Mouse (Mus musculus) olfactory bulb, adult 2 months (tissue): Measurements from ENCODE around the gene Neurl3.

ENCODE experiments used
- CTCF ChIP-seq: fragments of 200-500 bp; IDR thresholded peaks from 2 replicates; pipeline ENCODE4 v1.5.1; 2012; ENCODE audit warnings: low read depth, mild to moderate bottlenecking, low read length, moderate library complexity; ENCODE audit not compliant: insufficient read depth
- POLR2A ChIP-seq: fragments of 200-500 bp; IDR thresholded peaks from 2 replicates; pipeline ENCODE4 v1.6.1; 2012; ENCODE audit warnings: mild to moderate bottlenecking, low read depth, low read length, moderate library complexity; ENCODE audit not compliant: insufficient read depth

DNA sequence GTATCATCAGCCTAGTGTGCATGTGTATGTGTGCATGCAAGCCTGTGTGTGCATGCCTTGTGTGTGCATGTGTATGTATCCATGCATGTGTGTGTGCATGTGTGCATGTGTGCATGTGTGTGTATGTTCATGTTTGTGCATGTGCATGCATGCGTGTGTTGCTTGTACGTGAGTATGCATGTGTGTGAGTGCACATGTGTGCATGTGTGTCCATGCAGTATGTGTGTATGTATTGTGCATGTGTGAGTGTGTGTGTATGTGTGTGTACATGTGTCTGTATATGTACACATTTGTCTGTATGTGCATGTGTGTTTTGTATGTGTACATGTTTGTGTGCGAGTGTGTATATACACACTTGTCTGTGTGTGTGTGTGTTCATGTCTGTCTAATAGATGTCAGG, 6.9 kb downstream of the Neurl3 start:
- TF ChIP-seq CTCF: no peak
- no peak for TF ChIP-seq POLR2A
